ENCODE assay signal across 17 mouse cellular contexts in genomic region chr12:84399135-84399534, GRCm38 (mm10). TPM values are rescaled to one million over a fixed set of nuclear protein-coding genes. Genes with fewer than 3 reads are reported as not detected.
DNase-seq lines count a peak whose midpoint lies in the region; ATAC-seq and TF ChIP-seq lines count a peak whose summit lies in the region.
"Had no signal": no experiment of that assay in that cellular context is flagged by ENCODE, and none has a peak within 500 bp of the region (broad histone marks: within the 10 kb centered on the region; RNA-seq: fewer than 3 reads in every experiment).

No protein-coding gene starts in this region.

- no peak for DNase-seq in kidney, postnatal 14 days
- peak; percentile 10 for DNase-seq in adipocyte (ENCODE audit: low spot score)
- no peak for DNase-seq in cerebellum, adult 2 months
- DNase-seq in left cerebral cortex, adult 18-20 months (ENCODE audit: low spot score in 2 of 2): no peak
- DNase-seq: lung, postnatal 4 days; retina, postnatal 1 day; thymus, postnatal 36 days had no signal

- no peaks in the 10 kb centered on the region for H3K9me3 ChIP-seq in kidney, embryonic 15.5 days (replicated peaks)
- H3K9me3 ChIP-seq in intestine, embryonic 15.5 days: no peaks in the 10 kb centered on the region
- H3K9me3 ChIP-seq: embryonic facial prominence, embryonic 13.5 days; forebrain, embryonic 13.5 days; G1E; heart, embryonic 15.5 days; hindbrain, embryonic 10.5 days; neural tube, embryonic 15.5 days had no signal

- no peaks in the 10 kb centered on the region for H3K27me3 ChIP-seq in kidney, embryonic 15.5 days
- H3K27me3 ChIP-seq in intestine, embryonic 15.5 days (replicated peaks): no peaks in the 10 kb centered on the region
- no peaks in the 10 kb centered on the region for H3K27me3 ChIP-seq in small intestine, adult 2 months (ENCODE audit: control insufficient read depth, insufficient read depth, low read length)
- H3K27me3 ChIP-seq in cerebellum, adult 2 months (ENCODE audit: control insufficient read depth, insufficient read depth, low read length): no peaks in the 10 kb centered on the region
- H3K27me3 ChIP-seq: embryonic facial prominence, embryonic 13.5 days; forebrain, embryonic 13.5 days; heart, embryonic 15.5 days; neural tube, embryonic 15.5 days had no signal

- H3K36me3 ChIP-seq in kidney, embryonic 15.5 days: no peaks in the 10 kb centered on the region
- no peaks in the 10 kb centered on the region for H3K36me3 ChIP-seq in intestine, embryonic 15.5 days
- peaks cover 16% of the 10 kb centered on the region for H3K36me3 ChIP-seq in small intestine, adult 2 months (ENCODE audit: control insufficient read depth, insufficient read depth, low read length)
- H3K36me3 ChIP-seq: embryonic facial prominence, embryonic 13.5 days; heart, embryonic 15.5 days; hindbrain, embryonic 10.5 days; neural tube, embryonic 15.5 days had no signal

- H3K27ac ChIP-seq in kidney, embryonic 15.5 days: peak overlapping the region; percentile 41; the same call in 1 of the 2 replicates
- H3K27ac ChIP-seq in intestine, embryonic 15.5 days: peak overlapping the region; percentile 81
- H3K27ac ChIP-seq in small intestine, adult 2 months (ENCODE audit: insufficient read depth, low read depth, low read length): peak overlapping the region; percentile 97
- no peak overlapping the region for H3K27ac ChIP-seq in cerebellum, adult 2 months (ENCODE audit: insufficient read depth, low read length)
- H3K27ac ChIP-seq: embryonic facial prominence, embryonic 13.5 days; forebrain, embryonic 13.5 days; heart, embryonic 15.5 days; hindbrain, embryonic 10.5 days; neural tube, embryonic 15.5 days had no signal

- H3K4me1 ChIP-seq in kidney, embryonic 15.5 days: peaks cover 15% of the 10 kb centered on the region; the same call in 1 of the 2 replicates
- H3K4me1 ChIP-seq in intestine, embryonic 15.5 days (replicated peaks): 0 out of 2 replicates have a peak, but pooled peaks cover 4% of the 10 kb centered on the region
- H3K4me1 ChIP-seq in small intestine, adult 2 months (ENCODE audit: control insufficient read depth, insufficient read depth, insufficient read length, low read length): peaks cover 9% of the 10 kb centered on the region; the same call in 1 of the 2 replicates
- H3K4me1 ChIP-seq in cerebellum, adult 2 months (ENCODE audit: control insufficient read depth, insufficient read depth, low read length): no peaks in the 10 kb centered on the region
- H3K4me1 ChIP-seq: embryonic facial prominence, embryonic 13.5 days; forebrain, embryonic 13.5 days; hindbrain, embryonic 10.5 days; neural tube, embryonic 15.5 days had no signal

- 74% methylated on average over 9 of the region's 9 CpGs for WGBS in kidney, embryonic 15.5 days
- WGBS in intestine, embryonic 15.5 days: 57% methylated on average over 9 of the region's 9 CpGs
- WGBS in small intestine, adult 2 months: 48% methylated on average over 9 of the region's 9 CpGs
- WGBS in cerebellum, adult 2 months: 86% methylated on average over 9 of the region's 9 CpGs

- TF ChIP-seq CTCF in small intestine, adult 2 months (IDR thresholded peaks at IDR 0.05; ENCODE audit: extremely low read depth, insufficient read length, insufficient replicate concordance, low read depth, low read length): no peak
- TF ChIP-seq CTCF in cerebellum, adult 2 months (IDR thresholded peaks at IDR 0.05; ENCODE audit: borderline replicate concordance, insufficient read depth, low read depth, low read length): no peak

- no peak overlapping the region for H3K4me2 ChIP-seq in kidney, embryonic 15.5 days
- H3K4me2 ChIP-seq in intestine, embryonic 15.5 days (replicated peaks): peak overlapping the region; percentile 33; the same call in 1 of the 2 replicates
- H3K4me2 ChIP-seq: embryonic facial prominence, embryonic 13.5 days; forebrain, embryonic 13.5 days; heart, embryonic 15.5 days; midbrain, embryonic 11.5 days; neural tube, embryonic 15.5 days had no signal

- no peak for TF ChIP-seq POLR2A in small intestine, adult 2 months (IDR thresholded peaks at IDR 0.05; ENCODE audit: low read depth, low read length)
- no peak for TF ChIP-seq POLR2A in cerebellum, adult 2 months (IDR thresholded peaks at IDR 0.05; ENCODE audit: borderline replicate concordance, insufficient read depth, low read length)

- no peak overlapping the region for H3K4me3 ChIP-seq in kidney, embryonic 15.5 days (replicated peaks)
- H3K4me3 ChIP-seq in intestine, embryonic 15.5 days (replicated peaks): 0 out of 2 replicates have a peak overlapping the region, but pooled peaks have one; percentile 6
- H3K4me3 ChIP-seq in small intestine, adult 2 months (ENCODE audit: low read depth, low read length): peak overlapping the region; percentile 57
- no peak overlapping the region for H3K4me3 ChIP-seq in cerebellum, adult 2 months (replicated peaks; ENCODE audit: insufficient read depth, low read depth, low read length)
- H3K4me3 ChIP-seq: embryonic facial prominence, embryonic 13.5 days; forebrain, embryonic 13.5 days; heart, embryonic 15.5 days; hindbrain, embryonic 10.5 days; neural tube, embryonic 15.5 days had no signal

- H3K9ac ChIP-seq in kidney, embryonic 15.5 days: no peak overlapping the region
- H3K9ac ChIP-seq in intestine, embryonic 15.5 days: peak overlapping the region; percentile 20; the same call in 1 of the 2 replicates
- H3K9ac ChIP-seq: embryonic facial prominence, embryonic 13.5 days; forebrain, embryonic 13.5 days; heart, embryonic 15.5 days; neural tube, embryonic 15.5 days had no signal

- ATAC-seq in kidney, embryonic 15.5 days (replicated peaks; ENCODE audit: low FRiP score): no peak
- no peak for ATAC-seq in intestine, embryonic 15.5 days
- ATAC-seq: forebrain, embryonic 13.5 days had no signal

RNA-seq across cellular contexts. Expression of gene Entpd5, which starts 9.7 kb away (rescaled TPM):
- 36.8 and 38.0 TPM in 2 replicates for polyA plus RNA-seq in kidney, embryonic 15.5 days (2015; fragmentation: Nextera tagmentation; extraction: Ambion mirVana)
- 37.1 and 39.5 TPM in 2 replicates for polyA plus RNA-seq in intestine, embryonic 15.5 days (2015; fragmentation: Nextera tagmentation; extraction: Ambion mirVana)
- polyA plus RNA-seq in small intestine, adult 2 months (2012; rRNA removed): 10.9 and 15.5 TPM in 2 replicates
- 26.2 and 29.0 TPM in 2 replicates for polyA plus RNA-seq in cerebellum, adult 2 months (2012; rRNA removed)
- 10 to 100 TPM; 24.4 to 24.6 TPM for total RNA-seq in left cerebral cortex, adult 18-20 months (2021)

RNA-seq across cellular contexts. Expression of gene Bbof1, which starts 9.7 kb away (rescaled TPM):
- 1.2 and 1.7 TPM in 2 replicates for polyA plus RNA-seq in kidney, embryonic 15.5 days (2015; fragmentation: Nextera tagmentation; extraction: Ambion mirVana)
- polyA plus RNA-seq in intestine, embryonic 15.5 days (2015; fragmentation: Nextera tagmentation; extraction: Ambion mirVana): 0.52 and 0.80 TPM in 2 replicates
- polyA plus RNA-seq in small intestine, adult 2 months (2012; rRNA removed): not detected in 2 replicates
- polyA plus RNA-seq in cerebellum, adult 2 months (2012; rRNA removed): 4.3 and 4.4 TPM in 2 replicates
- total RNA-seq in left cerebral cortex, adult 18-20 months (2021): 1 to 10 TPM; 6.5 to 9.7 TPM

RNA-seq across cellular contexts. Expression of gene Rnf113a2, which starts 17.9 kb away (rescaled TPM):
- 23.8 and 24.8 TPM in 2 replicates for polyA plus RNA-seq in kidney, embryonic 15.5 days (2015; fragmentation: Nextera tagmentation; extraction: Ambion mirVana)
- 21.6 and 23.6 TPM in 2 replicates for polyA plus RNA-seq in intestine, embryonic 15.5 days (2015; fragmentation: Nextera tagmentation; extraction: Ambion mirVana)
- polyA plus RNA-seq in small intestine, adult 2 months (2012; rRNA removed): 0.81 and 1.3 TPM in 2 replicates
- 17.6 and 20.2 TPM in 2 replicates for polyA plus RNA-seq in cerebellum, adult 2 months (2012; rRNA removed)
- total RNA-seq in left cerebral cortex, adult 18-20 months (2021): 10 to 100 TPM; 11.1 to 13.0 TPM

RNA-seq across cellular contexts. Expression of gene Fam161b, which starts 37.5 kb away (rescaled TPM):
- 3.7 and 4.2 TPM in 2 replicates for polyA plus RNA-seq in kidney, embryonic 15.5 days (2015; fragmentation: Nextera tagmentation; extraction: Ambion mirVana)
- 2.4 and 2.6 TPM in 2 replicates for polyA plus RNA-seq in intestine, embryonic 15.5 days (2015; fragmentation: Nextera tagmentation; extraction: Ambion mirVana)
- polyA plus RNA-seq in small intestine, adult 2 months (2012; rRNA removed): 0.14 and 0.34 TPM in 2 replicates
- 10.8 and 10.9 TPM in 2 replicates for polyA plus RNA-seq in cerebellum, adult 2 months (2012; rRNA removed)
- total RNA-seq in left cerebral cortex, adult 18-20 months (2021): 10 to 100 TPM; 11.9 to 14.8 TPM

RNA-seq across cellular contexts. Expression of gene Coq6, which starts 37.7 kb away (rescaled TPM):
- 50.2 and 53.3 TPM in 2 replicates for polyA plus RNA-seq in kidney, embryonic 15.5 days (2015; fragmentation: Nextera tagmentation; extraction: Ambion mirVana)
- polyA plus RNA-seq in intestine, embryonic 15.5 days (2015; fragmentation: Nextera tagmentation; extraction: Ambion mirVana): 47.5 and 53.8 TPM in 2 replicates
- polyA plus RNA-seq in small intestine, adult 2 months (2012; rRNA removed): 26.3 and 29.9 TPM in 2 replicates
- 39.9 and 45.0 TPM in 2 replicates for polyA plus RNA-seq in cerebellum, adult 2 months (2012; rRNA removed)
- 10 to 100 TPM; 26.0 to 26.8 TPM for total RNA-seq in left cerebral cortex, adult 18-20 months (2021)

Comparison
In these comparisons a context has a peak if more than half of its experiments do, and no peak if none do; other contexts are left out.
1. H3K4me3 ChIP-seq: peak in intestine, embryonic 15.5 days (single experiment) and small intestine, adult 2 months (single experiment); none in kidney, embryonic 15.5 days (single experiment) and cerebellum, adult 2 months (single experiment).